Mouse (Mus musculus): ENCODE results near the gene Spata13. TPM values are rescaled to one million over a fixed set of nuclear protein-coding genes. Genes with fewer than 3 reads are reported as not detected.

Gene Spata13
- total RNA-seq (2023), result 10 to 100 TPM; 83.0 to 87.0 TPM

GRCm38 (mm10) chr14:60633961-60634864 is at the start of gene Spata13:
Spata13 (plus strand) TSS chr14:60634001.

GRCm38 (mm10) chr14:60767884-60768283 is 134.1 kb downstream of the Spata13 start, which contains the start of gene C1qtnf9:
C1qtnf9 (plus strand) TSS chr14:60768134.

GRCm38 (mm10) chr14:60784427-60785315 is 150.9 kb downstream of the Spata13 start, which contains the start of gene Mipep:
Mipep (plus strand) TSS chr14:60784573.

Other genes with a start within 250 kb of the Spata13 start
- under 1 TPM in 1 of 2 experiments, not detected in 1; 0.36 TPM for gene C1qtnf9, start 134.1 kb downstream of the Spata13 start, total RNA-seq (2023)
- gene Mipep, start 150.6 kb downstream of the Spata13 start, total RNA-seq (2023), result 10 to 100 TPM in 1 of 2 experiments, 1 to 10 TPM in 1; 8.8 to 11.4 TPM

Measured in monocyte, adult 59 days (primary cell).